Mouse (Mus musculus): ENCODE results near the gene Slc4a8. TPM values are rescaled to one million over a fixed set of nuclear protein-coding genes. Genes with fewer than 3 reads are reported as not detected.
A peak's percentile ranks its signal among the peaks of the same experiment; 100 is the strongest.

The Slc4a8 gene
- total RNA-seq (2021) = 1 to 10 TPM; 4.4 to 6.9 TPM
- long read RNA-seq, experiment 1, partial matches to known transcripts = 0 of 2 reads
- long read RNA-seq, experiment 1, other reads (novel, unspliced or antisense) = 2 of 2 reads
- long read RNA-seq, experiment 2 = 0 reads

DNA sequence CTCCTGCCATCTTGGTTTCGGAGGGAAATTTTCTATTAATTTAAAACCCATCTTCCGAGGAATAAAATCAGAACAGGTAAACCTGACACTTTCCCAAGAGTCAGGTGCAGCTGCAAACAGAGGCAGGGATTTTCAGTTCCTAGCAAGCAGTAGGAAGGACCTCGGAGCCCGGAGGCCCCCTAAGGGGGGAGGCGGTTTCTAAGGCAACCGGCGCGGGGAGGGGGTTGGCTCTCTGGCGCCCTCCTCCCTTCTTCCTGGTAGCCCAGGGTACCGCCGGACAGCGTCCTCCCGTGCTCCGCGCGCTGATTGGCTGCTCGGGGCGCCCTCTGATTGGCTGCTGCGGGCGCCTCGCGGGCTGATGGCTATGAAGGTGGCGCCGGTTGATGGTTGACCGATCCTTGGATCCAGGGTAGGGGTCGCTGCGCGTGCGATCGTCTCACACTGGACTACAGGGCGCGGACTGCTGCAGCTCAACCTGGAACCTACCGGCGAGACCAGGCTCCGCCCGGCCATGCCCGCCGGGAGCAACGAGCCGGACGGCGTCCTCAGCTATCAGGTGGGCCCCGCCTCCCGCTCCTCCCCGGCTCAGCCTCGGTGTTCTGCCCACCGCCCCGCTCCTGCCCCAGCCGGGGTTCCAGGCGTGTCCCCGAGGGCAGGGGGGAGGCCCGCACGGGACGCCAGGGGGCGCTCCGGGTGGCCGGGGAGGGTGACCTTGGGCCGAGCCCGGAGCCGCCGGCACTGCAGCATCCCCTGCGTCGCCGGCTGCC is at the start of gene Slc4a8:
Gene Slc4a8 (plus strand): TSS at position 329 of the 767 bp plus-strand sequence.
- intact Hi-C loops (cut with DNase I) = loop anchor here (5.0 kb wide), 1 partner anchor 281 kb away; no protein-coding TSS in a partner anchor

DNA sequence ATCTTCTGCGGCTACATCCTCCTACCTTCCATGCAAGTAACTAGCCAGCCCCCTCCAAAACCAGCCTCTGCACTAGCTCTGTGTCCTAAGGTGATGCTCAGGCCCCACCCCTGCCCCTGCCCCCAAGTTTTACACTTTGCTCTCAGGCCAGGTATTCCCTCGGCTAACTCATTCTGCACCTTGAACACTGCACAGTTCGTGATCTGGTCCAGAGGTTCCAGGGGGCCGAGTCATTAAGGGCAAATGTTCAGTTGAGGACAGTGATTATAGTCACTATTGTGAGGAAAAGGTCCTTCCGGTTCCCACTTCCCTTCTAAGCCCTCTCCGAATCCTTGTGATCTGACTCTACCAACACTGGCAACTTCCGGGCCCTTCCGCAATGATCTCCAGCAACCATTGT is 47.1 kb upstream of the Slc4a8 start:
- intact Hi-C loops (cut with DNase I) = no loop called here
- no peak for DNase-seq

More for the DNA sequence above, at the start of gene Slc4a8:
- peak; percentile 84 to 86 for DNase-seq

DNA sequence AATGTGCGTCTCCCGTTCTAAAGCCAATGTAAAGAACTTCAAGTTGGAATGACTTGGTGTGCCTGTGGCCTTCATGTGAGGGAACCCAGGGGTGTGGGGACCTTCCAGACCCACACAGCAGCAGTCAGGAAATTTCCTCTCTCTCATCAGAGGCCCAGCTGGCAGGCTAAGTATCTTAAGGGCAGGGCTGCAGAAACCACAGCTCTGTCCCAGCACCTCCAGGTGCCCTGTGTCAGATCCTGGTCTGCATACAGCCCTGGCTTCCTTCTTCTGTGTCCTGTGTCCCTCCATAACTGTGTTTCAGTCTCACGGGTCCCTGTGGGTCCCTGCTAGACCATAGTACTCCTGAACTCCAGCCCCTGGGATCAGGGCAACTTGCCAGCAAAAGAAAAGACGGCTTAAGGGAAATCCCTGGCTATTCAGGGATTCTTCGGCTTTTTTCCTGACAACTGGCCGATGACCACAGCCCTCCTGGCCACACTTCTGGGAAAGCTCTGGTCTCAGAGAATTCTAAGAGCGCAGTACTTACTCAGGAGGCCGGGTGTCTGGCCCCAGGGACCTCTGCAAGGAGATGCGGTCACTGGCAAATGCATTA is 46.1 kb upstream of the Slc4a8 start:
- peak in 1 of 2 experiments; percentile 20 for DNase-seq
- intact Hi-C loops (cut with DNase I) = no loop called here

DNA sequence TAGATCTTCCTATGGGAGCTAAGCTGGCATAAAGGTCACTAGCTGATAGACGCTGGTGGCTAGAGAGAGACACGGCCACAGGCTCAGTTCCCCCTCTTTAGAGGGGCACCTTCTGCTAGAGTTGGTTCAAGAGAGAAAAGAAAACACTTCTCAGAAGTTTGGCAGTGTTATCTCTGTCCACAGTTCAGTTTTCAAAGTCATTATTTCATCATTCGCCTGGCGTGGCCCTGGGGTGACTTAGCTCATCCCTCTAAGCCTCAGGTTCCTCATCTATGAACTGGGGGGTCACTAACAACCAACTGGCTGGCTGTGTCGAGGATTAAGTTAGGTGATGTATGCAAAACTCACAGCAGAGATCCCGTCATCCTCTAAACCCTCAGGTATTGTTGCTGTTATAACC is 43.6 kb upstream of the Slc4a8 start:
- no peak for DNase-seq
- intact Hi-C loops (cut with DNase I) = no loop called here

DNA sequence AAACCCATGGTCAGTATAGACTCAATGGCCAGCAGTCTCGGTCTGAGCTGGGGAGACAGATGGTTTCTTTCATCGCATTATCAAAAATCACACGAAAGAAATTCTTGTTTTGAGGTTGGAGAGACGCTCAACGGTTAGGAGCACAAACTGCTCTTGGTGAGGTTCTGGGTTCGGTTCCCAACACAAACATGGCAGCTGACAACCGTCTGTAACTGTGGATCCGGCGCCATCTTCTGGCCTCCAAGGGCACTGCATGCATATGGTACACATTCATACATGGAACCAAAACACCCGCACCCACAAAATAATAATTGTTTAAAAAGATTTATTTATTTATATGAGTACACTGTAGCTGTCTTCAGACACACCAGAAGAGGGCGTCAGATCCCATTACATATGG is 43.0 kb upstream of the Slc4a8 start:
- no peak for DNase-seq
- intact Hi-C loops (cut with DNase I) = no loop called here

DNA sequence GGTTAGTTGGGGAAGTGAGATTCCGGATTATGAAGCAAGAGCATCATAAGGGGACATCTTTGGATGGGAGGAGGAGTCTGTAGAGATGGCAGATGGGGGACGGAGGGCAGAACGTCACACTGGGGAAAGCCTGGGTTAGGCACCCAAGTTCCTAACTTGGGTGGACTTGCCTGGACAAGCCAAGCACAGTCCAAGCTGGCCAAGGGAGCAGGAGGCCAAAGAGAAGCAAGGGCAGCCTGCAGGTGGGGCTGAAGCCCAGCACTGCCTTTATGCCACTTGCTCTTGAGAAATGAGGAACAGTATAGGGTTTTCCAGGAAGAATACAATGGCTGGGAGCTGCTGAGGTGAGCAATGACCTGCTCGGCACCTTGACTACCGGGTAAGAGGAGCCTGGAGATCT is 42.3 kb upstream of the Slc4a8 start:
- no peak for DNase-seq
- intact Hi-C loops (cut with DNase I) = no loop called here

DNA sequence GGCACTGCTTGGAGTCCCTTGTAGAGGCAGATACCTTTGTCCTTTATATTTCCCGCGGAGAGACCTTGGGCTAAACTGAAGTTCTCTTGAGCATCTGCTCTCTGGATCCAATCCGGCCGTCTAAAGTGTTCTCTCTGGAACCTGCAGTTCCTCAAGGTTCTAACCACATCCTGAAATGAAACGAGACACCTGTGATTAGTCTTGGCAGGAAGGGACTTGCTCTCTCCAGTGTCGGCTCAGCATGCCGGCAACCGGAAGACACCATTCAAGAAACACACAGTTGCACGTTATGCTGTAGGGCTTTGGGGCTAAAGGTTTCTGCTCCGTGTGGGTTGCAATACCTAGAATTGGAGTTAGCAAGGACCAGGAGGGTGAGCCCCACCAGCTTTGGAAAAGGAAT is 41.5 kb upstream of the Slc4a8 start:
- no peak for DNase-seq
- intact Hi-C loops (cut with DNase I) = no loop called here

DNA sequence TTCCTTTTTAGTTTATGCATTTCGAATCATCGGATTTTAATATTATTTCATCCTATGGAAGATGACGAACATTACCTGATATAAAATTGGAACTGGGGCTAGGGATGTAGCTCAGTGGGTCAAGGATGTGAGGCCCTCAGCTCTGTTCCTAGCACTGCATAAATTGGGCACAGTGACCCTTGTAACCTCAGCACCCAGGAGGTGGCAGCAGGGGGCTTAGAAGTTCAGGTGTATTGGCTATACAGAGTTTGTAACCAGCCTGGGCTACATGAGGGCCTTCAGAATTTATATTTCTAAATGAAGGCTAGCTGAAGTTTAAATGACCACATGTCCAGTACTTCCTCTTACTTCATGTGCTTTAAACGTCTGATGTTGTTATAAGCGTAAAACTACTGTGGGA is 40.1 kb upstream of the Slc4a8 start:
- intact Hi-C loops (cut with DNase I) = no loop called here
- no peak for DNase-seq

DNA sequence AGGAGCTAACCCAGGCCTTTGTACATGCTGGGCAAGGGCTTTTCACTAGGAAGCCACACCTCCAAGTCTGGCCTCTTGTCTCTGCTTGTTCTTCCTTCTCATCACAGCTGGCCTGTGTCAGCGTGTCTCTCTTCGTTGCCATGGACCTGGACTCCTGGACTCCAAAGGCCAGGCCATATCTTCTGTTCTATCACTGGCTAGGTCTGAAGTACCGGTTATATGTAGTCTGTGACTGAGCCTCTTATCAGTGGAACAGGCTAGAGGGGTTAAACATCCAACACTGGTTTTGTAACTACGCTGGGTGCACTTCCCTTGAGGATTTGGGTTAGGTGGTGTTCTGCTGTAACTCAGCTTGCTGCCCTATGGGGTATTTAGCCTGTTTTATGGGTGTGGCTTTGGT is 39.5 kb upstream of the Slc4a8 start:
- intact Hi-C loops (cut with DNase I) = no loop called here
- no peak for DNase-seq

DNA sequence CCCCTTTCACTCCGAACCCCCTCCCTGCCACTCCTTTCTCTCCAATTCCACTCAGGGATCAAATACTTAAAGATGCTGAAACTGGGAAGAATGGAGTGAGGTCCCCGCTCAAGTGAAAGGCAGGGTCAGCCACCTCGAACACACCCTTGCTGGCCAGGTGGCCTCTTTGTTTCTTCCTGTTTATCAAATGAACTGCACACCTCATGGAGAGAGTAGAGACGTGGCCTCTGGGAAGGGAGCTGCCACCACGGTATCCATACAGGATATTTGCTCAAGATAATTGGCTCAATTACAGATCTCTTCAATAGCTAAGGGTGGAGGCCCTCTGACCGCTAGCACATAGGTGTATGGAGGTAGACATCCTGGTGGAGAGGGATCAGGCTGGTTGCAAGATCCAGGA is 39.0 kb upstream of the Slc4a8 start:
- intact Hi-C loops (cut with DNase I) = no loop called here
- DNase-seq = no peak

DNA sequence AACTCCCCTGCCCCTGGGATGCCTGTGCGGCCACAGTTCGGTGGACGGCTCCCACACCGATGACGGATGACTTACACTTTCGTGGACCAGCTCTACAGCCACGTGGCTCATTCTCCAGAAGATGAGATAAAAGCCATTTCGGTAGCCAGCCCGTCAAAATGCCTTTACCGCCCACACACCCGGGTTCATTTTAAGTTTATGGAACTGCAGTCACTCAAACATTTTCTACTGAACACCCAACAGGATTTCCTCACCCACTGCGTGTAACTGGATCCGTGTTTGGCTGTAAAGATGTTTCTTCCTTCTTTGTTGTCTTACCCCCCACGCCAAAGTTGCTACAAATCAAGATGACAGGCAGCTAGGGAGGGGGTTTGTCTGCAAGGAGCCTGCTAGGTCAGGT is 38.0 kb upstream of the Slc4a8 start:
- no peak for DNase-seq
- intact Hi-C loops (cut with DNase I) = no loop called here

DNA sequence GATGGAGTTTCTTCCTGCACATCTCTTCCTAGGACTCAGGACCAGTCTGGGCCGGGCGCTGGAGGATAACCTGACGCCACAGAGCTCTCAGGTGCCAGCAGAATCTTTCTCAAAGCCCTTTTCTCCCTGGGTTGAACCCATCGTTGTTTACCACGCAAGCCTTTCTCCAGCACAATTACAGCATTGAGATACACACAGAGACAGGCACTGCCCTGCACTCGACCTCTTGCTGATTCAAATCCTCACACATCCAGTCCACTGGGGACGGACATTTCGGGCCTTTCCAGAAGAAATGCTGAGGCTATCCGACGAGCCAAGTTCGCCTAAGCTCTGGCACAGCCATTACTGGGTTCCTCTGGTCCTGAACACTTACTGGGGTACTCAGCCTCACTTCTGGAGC is 34.8 kb upstream of the Slc4a8 start:
- DNase-seq = no peak
- intact Hi-C loops (cut with DNase I) = no loop called here

DNA sequence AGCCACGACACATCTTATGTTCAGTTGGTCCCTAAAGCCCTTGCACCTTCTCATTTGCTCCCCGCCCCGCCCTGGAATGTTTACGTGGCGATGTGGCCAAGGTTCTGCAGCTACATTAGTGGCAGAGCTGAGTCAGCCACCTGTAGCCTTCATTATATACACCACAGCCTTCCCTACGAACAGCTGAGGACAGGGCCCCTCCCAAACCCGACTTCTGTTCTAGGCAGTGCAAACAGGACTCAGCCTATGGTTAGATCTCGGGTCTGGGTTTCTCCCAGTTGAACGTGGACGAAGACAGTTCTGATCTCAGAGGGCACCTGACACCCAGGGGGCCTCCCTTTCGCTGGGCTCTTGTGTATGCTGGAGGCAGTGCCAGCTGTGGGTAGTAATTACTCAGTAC is 33.7 kb upstream of the Slc4a8 start:
- intact Hi-C loops (cut with DNase I) = no loop called here
- no peak for DNase-seq

DNA sequence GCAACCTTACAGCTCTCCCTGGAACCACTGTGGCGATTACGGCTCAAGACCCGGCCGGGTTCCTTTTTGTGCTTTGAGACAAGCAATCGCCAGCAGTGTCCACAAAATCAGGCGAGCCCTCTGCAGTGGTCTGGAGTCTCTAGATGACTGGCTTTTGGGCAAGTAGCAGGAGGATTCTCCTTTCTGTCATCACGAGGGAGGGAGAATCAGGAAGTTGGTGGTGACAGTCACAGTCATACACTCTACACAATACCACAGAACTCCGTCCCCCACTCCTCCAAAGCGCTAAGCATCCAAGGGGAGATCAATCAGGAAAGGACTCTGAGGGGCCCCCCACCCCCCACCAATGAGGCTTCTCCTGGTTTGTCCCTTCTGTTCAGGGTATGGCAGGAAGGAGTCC is 33.0 kb upstream of the Slc4a8 start:
- no peak for DNase-seq
- intact Hi-C loops (cut with DNase I) = no loop called here

DNA sequence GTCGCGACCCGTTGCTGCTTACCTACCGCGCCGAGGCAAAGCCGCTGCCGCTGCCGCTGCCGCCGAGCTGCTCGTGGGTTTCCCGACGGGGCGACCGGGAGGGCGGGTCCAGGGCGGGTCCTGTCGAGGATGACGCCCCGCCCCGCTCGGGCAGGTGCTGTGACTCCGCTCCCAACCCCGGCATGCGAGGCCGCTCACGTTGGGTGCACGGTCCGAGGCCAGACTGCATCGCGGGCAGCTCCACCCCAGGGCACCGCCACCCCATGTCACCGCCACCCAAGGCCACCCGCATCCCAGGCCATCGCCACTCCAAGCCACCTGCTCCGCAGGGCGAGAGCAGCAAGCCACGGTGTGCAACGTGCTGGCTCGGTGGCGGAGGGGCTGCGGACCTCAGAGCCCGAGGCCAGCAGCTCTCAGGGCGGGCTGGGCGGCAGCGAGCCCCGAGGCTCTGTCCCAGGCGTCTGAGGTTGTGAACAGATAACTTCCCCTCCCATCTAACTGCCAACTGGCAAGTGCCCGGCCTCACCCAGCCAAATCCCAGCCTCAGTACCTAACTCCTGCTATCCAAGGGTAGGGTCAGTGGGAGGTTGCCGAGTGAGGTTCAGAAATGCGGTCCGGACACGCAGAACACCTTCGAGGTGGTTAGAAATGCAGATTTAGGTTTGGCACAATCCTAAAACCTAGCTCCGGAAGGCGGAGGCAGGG is 32.1 kb upstream of the Slc4a8 start, which contains the start of gene Galnt6:
Gene Galnt6 (minus strand): TSS at position 96 of the 705 bp plus-strand sequence.
- intact Hi-C loops (cut with DNase I) = no loop called here
- DNase-seq = peak in 1 of 2 experiments; percentile 47

DNA sequence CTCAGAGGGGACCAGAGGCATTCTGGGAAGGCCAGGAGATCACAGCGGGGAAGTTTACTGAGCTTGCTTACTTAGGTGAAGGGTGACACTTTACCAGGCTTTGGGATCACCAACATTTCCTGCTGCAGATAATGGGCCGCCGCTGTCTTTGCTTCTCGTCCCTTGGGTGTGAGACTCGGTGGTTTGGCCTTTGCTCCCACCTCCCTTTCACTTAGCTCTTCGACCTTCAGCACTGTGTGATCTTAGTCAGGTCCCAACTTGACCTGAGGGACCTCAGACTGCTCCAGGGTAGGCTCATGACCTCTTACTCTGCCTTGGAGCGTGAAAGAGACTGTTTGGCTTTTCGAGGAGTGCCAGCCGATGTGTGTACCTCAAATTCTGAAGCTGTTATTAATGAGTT is 30.5 kb upstream of the Slc4a8 start:
- intact Hi-C loops (cut with DNase I) = no loop called here
- no peak for DNase-seq

DNA sequence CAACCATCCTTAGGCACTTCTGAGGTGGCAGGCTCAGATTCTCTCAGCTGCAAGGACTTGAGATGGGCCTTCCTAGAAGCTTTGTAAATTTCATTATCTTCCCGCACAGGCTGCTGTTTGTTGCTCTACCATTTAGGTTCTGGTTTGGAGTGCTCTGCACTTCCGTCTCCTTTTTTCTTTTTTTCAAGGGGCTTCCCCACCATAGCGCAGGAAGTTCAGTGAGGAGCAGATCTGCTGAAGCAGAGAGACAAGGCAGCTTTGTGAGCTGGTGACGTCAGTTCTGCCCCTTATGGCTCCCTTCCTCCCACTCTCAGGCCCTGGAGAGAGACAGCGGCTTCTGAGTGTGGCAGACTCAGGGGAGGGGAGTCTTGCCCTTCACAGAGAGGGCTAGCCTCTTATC is 29.0 kb upstream of the Slc4a8 start:
- intact Hi-C loops (cut with DNase I) = no loop called here
- DNase-seq = no peak

DNA sequence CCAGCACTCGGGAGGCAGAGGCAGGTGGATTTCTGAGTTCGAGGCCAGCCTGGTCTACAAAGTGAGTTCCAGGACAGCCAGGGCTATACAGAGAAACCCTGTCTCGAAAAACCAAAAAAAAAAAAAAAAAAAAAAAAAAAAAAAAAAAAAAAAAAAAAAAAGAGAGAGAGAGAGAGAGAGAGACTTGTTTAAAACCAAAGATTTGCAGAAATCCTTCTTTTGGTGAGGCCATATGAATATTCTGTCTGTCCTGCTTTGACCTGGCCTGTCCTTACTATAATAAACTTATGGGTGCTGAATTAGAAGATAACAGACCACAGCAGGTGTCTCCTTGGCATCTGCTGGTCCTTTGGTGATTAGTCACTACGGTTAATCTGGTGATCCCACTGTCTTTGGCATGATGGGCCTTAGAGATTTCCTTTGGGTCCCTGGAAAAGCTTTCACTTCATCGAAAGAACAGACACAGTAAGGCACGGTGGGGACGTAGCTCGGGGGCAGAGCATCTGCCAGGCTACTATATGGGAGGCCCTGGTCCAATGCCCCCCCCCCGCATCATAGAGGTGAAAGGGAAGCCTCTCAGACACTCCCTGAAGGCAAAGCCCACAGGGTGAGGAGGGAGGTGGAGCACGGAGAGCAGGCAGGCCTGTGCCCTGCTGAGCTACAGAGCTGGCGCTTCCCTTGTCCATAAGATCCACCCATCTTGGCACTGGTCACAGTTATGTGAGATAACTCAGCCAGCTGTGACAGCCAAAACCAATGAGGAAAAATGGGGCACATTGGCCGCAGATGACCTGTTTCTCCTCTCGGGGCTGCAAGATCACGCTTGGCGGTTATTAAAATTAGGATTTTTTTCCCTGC is 26.2 kb upstream of the Slc4a8 start:
- intact Hi-C loops (cut with DNase I) = no loop called here
- peak; percentile 26 to 32 for DNase-seq

DNA sequence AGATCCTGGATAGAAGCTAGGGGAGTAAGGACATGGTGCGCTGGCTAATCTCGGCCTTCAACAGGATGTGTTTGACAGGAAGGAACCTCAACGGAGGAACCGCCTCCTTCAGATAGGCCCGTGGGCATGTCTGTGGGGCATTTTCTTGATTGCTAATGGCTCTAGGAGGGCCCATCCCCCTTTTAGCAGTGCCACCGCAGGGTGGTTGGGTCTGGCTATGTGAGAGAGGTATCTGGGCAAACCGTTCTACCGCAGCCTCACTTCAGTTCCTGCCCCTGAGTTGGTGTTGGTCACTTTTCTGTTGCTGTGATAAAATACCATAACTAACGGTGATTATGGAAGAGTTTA is 25.6 kb upstream of the Slc4a8 start:
- intact Hi-C loops (cut with DNase I) = no loop called here
- no peak for DNase-seq

DNA sequence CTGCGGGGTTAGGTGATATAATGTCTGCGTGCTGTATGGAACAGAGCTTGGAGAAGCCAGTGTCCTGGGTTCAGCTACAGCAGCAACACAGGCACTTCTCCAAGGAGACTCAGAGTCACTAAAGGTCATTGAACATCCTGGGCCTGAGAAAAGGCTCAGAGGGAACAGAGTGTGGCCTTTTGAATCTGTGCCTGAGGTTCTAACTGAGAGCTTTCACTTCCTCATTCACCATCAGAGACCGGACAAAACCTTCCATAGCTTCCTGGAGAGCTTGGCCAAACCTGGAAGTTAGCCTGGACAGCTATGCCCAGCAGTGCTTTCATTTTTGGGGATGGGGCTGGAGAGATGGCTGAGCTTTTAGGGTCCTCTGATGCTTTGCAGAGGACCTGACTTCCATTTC is 23.9 kb upstream of the Slc4a8 start:
- DNase-seq = no peak
- intact Hi-C loops (cut with DNase I) = no loop called here

DNA sequence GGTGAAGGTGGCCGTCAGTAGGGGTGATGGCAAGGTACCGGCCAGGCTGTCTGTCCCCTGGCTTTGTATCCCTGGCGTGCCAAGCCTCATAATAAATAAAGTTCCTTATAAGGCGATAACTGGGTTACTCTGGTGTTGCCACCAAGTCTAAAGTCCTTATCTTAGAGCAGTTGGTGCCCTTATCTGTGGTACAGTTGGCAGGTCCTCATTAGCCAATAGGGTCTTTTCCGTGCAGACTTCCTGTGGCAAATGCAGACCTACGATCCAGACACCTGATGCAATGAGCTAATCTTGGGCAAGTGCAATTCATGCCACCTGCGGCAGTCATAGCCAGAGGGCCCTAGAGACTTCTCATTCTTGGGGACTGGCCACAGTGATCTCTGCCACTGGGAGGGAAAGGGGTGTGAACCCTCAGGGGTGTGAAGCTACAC is 23.2 kb upstream of the Slc4a8 start:
- no peak for DNase-seq

More for the DNA sequence above, 23.2 kb upstream of the Slc4a8 start:
- intact Hi-C loops (cut with DNase I) = no loop called here
